Mouse (Mus musculus): ENCODE results near the gene Klhl32. TPM values are rescaled to one million over a fixed set of nuclear protein-coding genes. Genes with fewer than 3 reads are reported as not detected.

Gene Klhl32
- polyA plus RNA-seq, 1 experiment from 2014 or later: 0.17 TPM

- Histone ChIP-seq H3K9me3 (replicated peaks) (no peaks in the 10 kb centered on the region), H3K27me3 (replicated peaks) (no peaks in the 10 kb centered on the region), H3K27ac (no peak overlapping the region), H3K9ac (no peak overlapping the region), H3K4me3 (no peak overlapping the region), H3K4me2 (no peak overlapping the region), H3K4me1 (peaks cover 15% of the 10 kb centered on the region), H3K36me3 (peaks cover 41% of the 10 kb centered on the region)
- peak; percentile 49; the same call in 1 of the 2 replicates for ATAC-seq
- WGBS (ENCODE audit: insufficient replicate concordance): 21% methylated on average over 6 of the region's 6 CpGs
Observed at GRCm38 (mm10) chr4:24574276-24574675, 276.6 kb downstream of the Klhl32 start.

- H3K27me3 ChIP-seq (replicated peaks): no peaks in the 10 kb centered on the region
- no peak overlapping the region for H3K27ac ChIP-seq
- no peak overlapping the region for H3K9ac ChIP-seq
- H3K4me1 ChIP-seq: no peaks in the 10 kb centered on the region
- H3K4me3 ChIP-seq: no peak overlapping the region
- H3K36me3 ChIP-seq: peaks cover 15% of the 10 kb centered on the region; the same call in 1 of the 2 replicates
- no peaks in the 10 kb centered on the region for H3K9me3 ChIP-seq (replicated peaks)
- WGBS (ENCODE audit: insufficient replicate concordance): 83% methylated on average over 7 of the region's 7 CpGs
- H3K4me2 ChIP-seq: no peak overlapping the region
- no peak for ATAC-seq
Observed at GRCm38 (mm10) chr4:24568989-24569556, 281.9 kb downstream of the Klhl32 start.

GRCm38 (mm10) chr4:24568026-24568425, 282.9 kb downstream of the Klhl32 start:
- Histone ChIP-seq H3K4me2 (no peak overlapping the region), H3K4me1 (no peaks in the 10 kb centered on the region), H3K4me3 (no peak overlapping the region), H3K9me3 (replicated peaks) (no peaks in the 10 kb centered on the region), H3K9ac (no peak overlapping the region), H3K36me3 (peaks cover 15% of the 10 kb centered on the region; the same call in 1 of the 2 replicates), H3K27me3 (replicated peaks) (no peaks in the 10 kb centered on the region), H3K27ac (no peak overlapping the region)
- 80% methylated on average over 6 of the region's 6 CpGs for WGBS (ENCODE audit: insufficient replicate concordance)
- ATAC-seq: no peak

Other genes with a start within 250 kb of the Klhl32 start
- gene Ndufaf4, start 47.0 kb upstream of the Klhl32 start, polyA plus RNA-seq (2016; fragmentation: Nextera tagmentation; extraction: Ambion mirVana): 57.7 and 59.8 TPM in 2 replicates
- 0.07 and 0.21 TPM in 2 replicates for gene Gpr63, start 115.3 kb upstream of the Klhl32 start, polyA plus RNA-seq (2016; fragmentation: Nextera tagmentation; extraction: Ambion mirVana)

Data from liver, embryonic 12.5 days (tissue).